Mouse (Mus musculus) kidney, postnatal 25 days (tissue): Measurements from ENCODE around the gene Flcn.

Experiments
- DNase-seq, 2 experiments: peaks; one replicate each; pipeline ENCODE4 v3.0.0; 2021; ENCODE audit warnings: mixed read lengths in 2 of 2

Flcn gene

GRCm38 (mm10) chr11:59805256-59805655 lies 4.6 kb downstream of the Flcn start:
- DNase-seq: no peak

- DNase-seq: no peak
These were observed 5.3 kb downstream of the Flcn start for GRCm38 (mm10) chr11:59804409-59805110.

GRCm38 (mm10) chr11:59803516-59803915 lies 6.3 kb downstream of the Flcn start:
- DNase-seq: no peak

- DNase-seq: no peak
These were observed 7.9 kb downstream of the Flcn start for GRCm38 (mm10) chr11:59801881-59802280.

GRCm38 (mm10) chr11:59800412-59800811 lies 9.4 kb downstream of the Flcn start:
- peak in 1 of 2 experiments; percentile 33 for DNase-seq

- DNase-seq: no peak
These were observed 16.4 kb downstream of the Flcn start for GRCm38 (mm10) chr11:59793390-59793789.

- no peak for DNase-seq
These were observed 20.5 kb downstream of the Flcn start for GRCm38 (mm10) chr11:59789311-59789710.

- peak; percentile 62 to 82 for DNase-seq
These were observed 22.5 kb downstream of the Flcn start, which contains the start of gene Pld6 for GRCm38 (mm10) chr11:59787199-59787781. Pld6 (minus strand) TSS chr11:59787645.

- peak in 1 of 2 experiments; percentile 14 for DNase-seq
These were observed 23.2 kb downstream of the Flcn start for GRCm38 (mm10) chr11:59786444-59787198.

- no peak for DNase-seq
These were observed 26.2 kb downstream of the Flcn start for GRCm38 (mm10) chr11:59783591-59783990.

- no peak for DNase-seq
These were observed 27.7 kb downstream of the Flcn start for GRCm38 (mm10) chr11:59782091-59782590.

GRCm38 (mm10) chr11:59780241-59780640 lies 29.6 kb downstream of the Flcn start:
- DNase-seq: no peak

GRCm38 (mm10) chr11:59779406-59779805 lies 30.4 kb downstream of the Flcn start:
- DNase-seq: no peak

GRCm38 (mm10) chr11:59778874-59779223 lies 31.0 kb downstream of the Flcn start:
- DNase-seq: no peak

- peak; percentile 79 to 81 for DNase-seq
These were observed 31.5 kb downstream of the Flcn start for GRCm38 (mm10) chr11:59778181-59778873.

- no peak for DNase-seq
These were observed 32.6 kb downstream of the Flcn start for GRCm38 (mm10) chr11:59777259-59777658.

GRCm38 (mm10) chr11:59775435-59776148 lies 34.2 kb downstream of the Flcn start:
- no peak for DNase-seq

GRCm38 (mm10) chr11:59774522-59774921 lies 35.3 kb downstream of the Flcn start:
- DNase-seq: no peak

GRCm38 (mm10) chr11:59772902-59773301 lies 36.9 kb downstream of the Flcn start:
- DNase-seq: no peak

- no peak for DNase-seq
These were observed 37.5 kb downstream of the Flcn start for GRCm38 (mm10) chr11:59772291-59772690.

GRCm38 (mm10) chr11:59770753-59771152 lies 39.1 kb downstream of the Flcn start:
- no peak for DNase-seq

GRCm38 (mm10) chr11:59769738-59770137 lies 40.1 kb downstream of the Flcn start:
- no peak for DNase-seq
